Mouse (Mus musculus) ES-CJ7 (cell line): ENCODE data around the gene Tardbp.

Experiments
- DNase-seq: peaks from one replicate; pipeline ENCODE4 v3.0.0; 2011; ENCODE audit warnings: low read depth, low spot score

Tardbp gene

GRCm38 (mm10) chr4:148639455-148639854 is 12.6 kb upstream of the Tardbp start:
- no peak for DNase-seq

GRCm38 (mm10) chr4:148638302-148638701 is 11.5 kb upstream of the Tardbp start:
- no peak for DNase-seq

GRCm38 (mm10) chr4:148635309-148635708 is 8.5 kb upstream of the Tardbp start:
- no peak for DNase-seq

- DNase-seq: no peak
These were observed 6.7 kb upstream of the Tardbp start for GRCm38 (mm10) chr4:148633395-148634061.

GRCm38 (mm10) chr4:148632013-148632692 is 5.3 kb upstream of the Tardbp start:
- no peak for DNase-seq

- DNase-seq: no peak
These were observed 427 bp upstream of the Tardbp start for GRCm38 (mm10) chr4:148627246-148627645.

- peak; percentile 72 for DNase-seq
These were observed 830 bp downstream of the Tardbp start for GRCm38 (mm10) chr4:148625756-148626622.

GRCm38 (mm10) chr4:148625010-148625409 is 1.8 kb downstream of the Tardbp start:
- no peak for DNase-seq

GRCm38 (mm10) chr4:148623609-148624008 is 3.2 kb downstream of the Tardbp start:
- DNase-seq: no peak

- DNase-seq: no peak
These were observed 4.3 kb downstream of the Tardbp start for GRCm38 (mm10) chr4:148622485-148622884.

GRCm38 (mm10) chr4:148620718-148621117 is 6.1 kb downstream of the Tardbp start:
- no peak for DNase-seq

GRCm38 (mm10) chr4:148619805-148620204 is 7.0 kb downstream of the Tardbp start:
- DNase-seq: no peak

- no peak for DNase-seq
These were observed 13.1 kb downstream of the Tardbp start for GRCm38 (mm10) chr4:148613738-148614137.

GRCm38 (mm10) chr4:148612557-148612956 is 14.3 kb downstream of the Tardbp start:
- DNase-seq: no peak

GRCm38 (mm10) chr4:148610631-148611364 is 16.0 kb downstream of the Tardbp start:
- DNase-seq: no peak

- no peak for DNase-seq
These were observed 17.0 kb downstream of the Tardbp start for GRCm38 (mm10) chr4:148609805-148610204.

GRCm38 (mm10) chr4:148607758-148608157 is 19.1 kb downstream of the Tardbp start:
- DNase-seq: peak; percentile 75

- peak; percentile 80 for DNase-seq
These were observed 22.2 kb downstream of the Tardbp start for GRCm38 (mm10) chr4:148604541-148605165.

- DNase-seq: no peak
These were observed 22.7 kb downstream of the Tardbp start for GRCm38 (mm10) chr4:148604141-148604540.

- DNase-seq: no peak
These were observed 23.3 kb downstream of the Tardbp start for GRCm38 (mm10) chr4:148603376-148604139.
